Mouse (Mus musculus) adrenal gland, adult 8-10 months (tissue): ENCODE results near the gene Hexa. TPM values are rescaled to one million over a fixed set of nuclear protein-coding genes. Genes with fewer than 3 reads are reported as not detected.

Source experiments
- DNase-seq: peaks from one replicate; pipeline ENCODE4 v3.0.0; 2022
- total RNA-seq, 4 experiments: library from RNA; stranded (reverse); gene quantifications; 2 replicates each; pipeline ENCODE4 v1.2.4; 2022

Gene Hexa
- total RNA-seq = 100 to 1,000 TPM; 125 to 176 (median 142) TPM

DNA sequence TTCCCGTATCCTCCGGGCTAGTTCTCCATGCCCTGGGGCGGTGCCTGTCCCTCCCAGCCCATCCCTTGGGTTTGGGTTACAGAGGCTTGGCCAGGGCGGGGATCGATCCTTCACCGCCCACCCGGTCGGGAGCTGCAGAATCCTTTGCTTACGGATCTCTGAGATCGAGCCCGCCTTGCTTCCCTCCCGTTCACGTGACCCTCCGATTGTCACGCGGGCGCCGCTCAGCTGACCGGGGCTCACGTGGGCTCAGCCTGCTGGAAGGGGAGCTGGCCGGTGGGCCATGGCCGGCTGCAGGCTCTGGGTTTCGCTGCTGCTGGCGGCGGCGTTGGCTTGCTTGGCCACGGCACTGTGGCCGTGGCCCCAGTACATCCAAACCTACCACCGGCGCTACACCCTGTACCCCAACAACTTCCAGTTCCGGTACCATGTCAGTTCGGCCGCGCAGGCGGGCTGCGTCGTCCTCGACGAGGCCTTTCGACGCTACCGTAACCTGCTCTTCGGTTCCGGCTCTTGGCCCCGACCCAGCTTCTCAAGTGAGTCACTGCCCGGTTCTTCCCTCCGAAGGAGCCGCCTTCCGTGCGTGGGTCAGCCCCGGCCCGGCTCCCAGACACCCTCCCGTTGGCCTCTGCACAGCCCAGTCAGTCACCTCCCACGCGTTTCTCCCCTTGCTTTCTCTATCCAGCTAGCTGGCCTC is at the start of gene Hexa, which contains the start of gene Tmem202:
Gene Hexa (plus strand): TSS at position 100 of the 697 bp plus-strand sequence.
Gene Tmem202 (minus strand): TSS at position 407 of the 697 bp plus-strand sequence.
- DNase-seq = peak; percentile 83

DNA sequence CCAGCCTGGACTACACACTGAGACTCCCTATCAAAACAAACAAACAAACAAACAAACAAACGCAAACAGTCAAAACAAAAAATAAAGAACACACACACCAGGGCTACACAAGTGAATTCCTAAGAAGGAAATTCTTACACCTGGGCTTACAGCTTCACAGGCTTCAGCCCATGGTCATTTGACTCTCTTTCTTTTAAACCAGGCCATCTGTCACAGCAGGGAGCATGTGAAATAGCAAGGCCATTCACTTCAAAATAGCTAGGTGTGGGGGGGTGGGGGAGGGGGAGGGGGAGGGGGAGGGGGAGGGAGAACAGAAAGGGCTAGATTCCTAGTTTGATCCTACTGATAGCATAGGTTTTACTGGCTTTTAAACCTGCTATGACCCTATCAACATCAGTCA is 31.2 kb upstream of the Hexa start:
- DNase-seq = no peak

DNA sequence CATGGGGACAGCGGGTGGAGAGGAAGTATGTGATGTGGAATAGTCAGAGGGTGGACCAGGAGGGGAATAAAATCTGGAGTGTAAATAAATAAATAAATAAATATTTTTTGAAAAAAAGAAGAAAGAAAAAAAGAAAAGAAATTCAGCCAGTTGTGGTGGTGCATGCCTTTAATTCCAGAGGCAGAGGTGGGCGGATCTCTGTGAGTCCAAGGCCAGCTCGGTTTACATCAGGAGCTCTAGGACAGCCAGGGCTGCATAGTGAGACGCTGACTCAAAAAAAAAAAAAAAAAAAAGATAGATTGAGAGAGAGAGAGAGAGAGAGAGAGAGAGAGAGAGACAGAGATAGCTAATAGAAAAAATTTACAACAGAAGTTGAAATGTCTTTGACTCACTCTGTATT is 27.0 kb upstream of the Hexa start:
- DNase-seq = no peak

DNA sequence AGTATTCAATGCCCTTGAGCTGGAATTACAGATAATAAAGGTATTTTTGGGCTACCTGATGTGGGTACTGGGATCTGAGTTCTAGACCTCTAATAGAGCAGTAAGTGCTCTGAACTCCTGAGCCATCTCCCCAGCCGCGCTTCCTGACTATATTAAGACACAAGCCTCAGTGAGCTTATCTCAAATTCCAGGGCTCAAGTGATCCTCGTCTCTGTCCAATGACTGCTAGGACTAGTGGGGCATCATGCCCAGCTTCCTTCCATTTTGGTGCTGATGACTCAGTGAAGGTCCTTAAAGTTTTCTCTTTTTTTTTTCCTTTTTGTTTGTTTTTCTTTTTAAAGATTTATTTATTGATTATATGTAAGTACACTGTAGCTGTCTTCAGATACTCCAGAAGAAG is 24.3 kb upstream of the Hexa start:
- no peak for DNase-seq

DNA sequence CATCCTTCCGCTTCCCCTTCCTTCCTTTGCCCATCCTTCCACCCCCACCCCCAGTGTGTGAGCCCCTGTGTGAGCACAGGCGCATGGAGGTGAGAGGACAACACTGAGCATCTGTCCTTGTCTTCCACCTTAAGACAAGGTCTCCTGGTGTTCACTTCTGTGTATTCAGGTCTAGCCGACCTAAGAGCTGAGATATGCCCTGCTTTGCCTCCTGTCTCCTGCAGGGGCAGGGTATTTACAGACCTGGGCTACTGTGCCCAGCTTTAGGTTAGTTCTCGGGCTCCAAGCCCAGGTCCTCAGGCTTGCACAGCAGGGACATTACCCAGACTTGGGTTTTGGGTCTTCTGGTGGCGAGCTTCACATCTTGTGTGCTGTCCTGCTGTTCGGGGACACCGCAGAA is 22.2 kb upstream of the Hexa start:
- DNase-seq = no peak

DNA sequence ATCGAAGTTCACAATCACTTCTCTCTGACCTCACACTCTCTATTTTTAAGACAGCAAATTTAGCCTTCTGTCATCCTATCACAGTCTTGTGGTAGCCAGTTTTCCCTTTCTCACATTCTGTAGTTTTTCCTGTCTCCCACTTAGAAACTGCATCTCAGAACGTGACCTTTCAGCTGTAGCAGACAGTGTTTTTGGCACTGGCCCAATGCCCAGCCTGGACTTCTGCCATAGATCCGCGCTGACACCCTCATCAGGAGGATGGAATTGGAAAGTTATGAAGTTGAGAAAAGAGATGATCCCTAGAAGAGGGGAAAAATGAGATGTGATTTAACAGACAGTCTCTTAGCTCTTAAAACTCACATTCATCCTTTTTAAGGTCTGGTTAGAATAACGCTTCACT is 20.4 kb upstream of the Hexa start:
- peak; percentile 34 for DNase-seq

DNA sequence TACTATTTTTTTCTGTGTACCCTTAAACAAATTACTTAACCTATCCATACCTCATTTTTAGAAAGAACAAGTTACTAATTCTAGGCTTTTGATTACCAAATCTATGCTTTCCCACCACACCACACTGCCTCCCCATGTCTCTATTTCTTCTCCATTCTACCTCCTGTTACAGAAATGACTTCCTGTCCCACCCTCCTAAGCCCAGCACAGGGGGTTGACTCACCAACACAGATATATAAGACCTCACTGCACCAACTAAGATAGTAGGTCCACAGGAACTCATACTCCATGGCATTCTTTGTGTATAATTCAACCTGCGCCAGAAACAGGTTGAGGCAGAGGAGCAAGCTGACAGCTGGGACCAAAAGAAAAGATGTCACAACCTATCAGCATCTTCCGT is 19.9 kb upstream of the Hexa start:
- DNase-seq = no peak

DNA sequence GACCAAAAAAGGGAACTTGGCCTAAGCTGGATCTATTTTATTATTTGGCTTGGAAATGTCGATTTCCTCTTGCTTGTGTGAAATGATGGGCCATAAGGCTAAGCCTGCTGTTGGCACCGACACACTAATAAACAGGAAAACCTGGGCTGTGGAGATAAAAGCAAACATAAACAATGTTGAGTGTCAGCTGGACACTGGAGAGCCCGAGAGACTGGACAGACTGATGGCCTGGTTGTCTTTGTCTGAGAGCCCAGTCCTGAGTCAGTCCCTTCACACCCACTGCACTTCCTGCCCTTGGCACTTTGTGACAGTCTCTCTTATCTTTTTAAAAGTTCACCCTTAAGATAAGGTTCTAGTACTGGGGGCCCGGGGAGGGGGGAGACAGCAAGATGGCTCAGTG is 16.4 kb upstream of the Hexa start:
- peak; percentile 42 for DNase-seq

DNA sequence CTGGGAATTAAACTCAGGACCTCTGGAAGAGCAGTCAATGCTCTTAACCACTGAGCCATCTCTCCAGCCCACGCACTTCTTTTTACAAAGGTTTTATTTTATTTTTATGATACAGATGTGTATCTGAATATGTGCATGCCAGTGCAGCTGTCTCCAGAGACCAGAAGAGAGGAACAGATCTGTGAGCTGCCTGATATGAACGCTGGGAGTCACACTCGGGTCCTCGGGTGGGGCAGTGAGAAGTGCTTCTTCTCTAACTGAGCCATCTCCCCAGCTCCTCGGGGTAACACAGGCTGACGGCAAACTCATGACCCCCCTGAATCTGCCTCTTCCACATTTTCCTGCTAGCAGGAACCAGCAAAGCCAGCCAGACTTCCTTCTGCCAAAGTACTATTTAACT is 12.6 kb upstream of the Hexa start:
- DNase-seq = no peak

DNA sequence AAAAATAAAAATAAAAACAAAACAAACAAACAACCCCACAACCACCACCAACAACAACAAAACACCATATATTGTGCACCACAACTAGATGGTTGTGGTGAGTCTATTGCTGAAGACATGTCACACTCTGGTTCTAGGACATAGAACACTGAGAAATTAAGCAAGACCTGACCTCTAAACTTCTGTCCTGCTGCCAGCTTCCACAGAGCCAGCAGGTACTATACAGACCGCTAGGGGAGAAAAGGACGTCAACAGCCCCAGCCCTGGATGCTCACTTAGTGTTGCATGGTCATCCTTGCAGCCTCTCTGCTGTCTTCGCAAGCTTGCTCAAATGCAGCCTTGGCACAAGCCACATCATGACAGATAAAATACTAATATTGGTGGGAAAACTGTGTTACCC is 11.8 kb upstream of the Hexa start:
- no peak for DNase-seq

DNA sequence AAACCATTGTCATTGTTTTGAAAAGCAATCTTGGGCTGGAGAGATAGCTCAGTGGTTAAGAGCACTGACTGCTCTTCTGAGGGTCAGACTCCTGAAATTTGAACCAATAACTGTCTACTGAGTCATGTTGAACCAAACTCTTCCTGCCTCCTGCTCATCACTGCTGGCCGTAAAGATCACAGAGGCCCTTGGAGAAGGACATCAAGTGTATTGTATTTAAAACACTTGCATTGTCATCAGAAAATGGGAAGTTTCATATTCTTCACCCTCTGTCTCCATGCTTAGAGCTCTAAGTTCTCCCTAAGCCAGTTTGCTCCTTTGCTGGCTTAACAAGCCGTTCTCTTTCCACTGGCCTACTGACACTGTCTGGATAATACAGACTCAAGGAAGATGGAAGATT is 11.1 kb upstream of the Hexa start:
- no peak for DNase-seq

DNA sequence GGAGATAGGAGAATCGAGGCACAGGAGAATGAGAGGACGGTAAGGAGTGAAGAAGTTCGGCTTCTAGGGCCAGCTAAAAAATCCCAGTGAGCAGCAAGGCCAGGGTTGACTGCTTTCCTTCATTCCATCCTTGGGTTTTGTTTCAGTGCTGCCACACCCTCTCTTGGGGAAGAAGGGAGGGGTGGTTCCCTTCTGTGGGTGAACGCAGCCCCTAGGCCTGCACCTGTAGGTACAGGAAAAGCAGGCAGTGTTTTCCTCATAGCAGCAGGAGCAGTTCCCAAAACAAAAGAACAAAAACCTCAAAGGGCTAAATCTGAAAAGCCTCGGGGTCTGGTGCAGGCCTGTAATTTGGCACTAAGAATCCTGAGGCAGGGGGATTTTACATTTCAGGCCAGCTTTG is 7.7 kb upstream of the Hexa start:
- DNase-seq = no peak

DNA sequence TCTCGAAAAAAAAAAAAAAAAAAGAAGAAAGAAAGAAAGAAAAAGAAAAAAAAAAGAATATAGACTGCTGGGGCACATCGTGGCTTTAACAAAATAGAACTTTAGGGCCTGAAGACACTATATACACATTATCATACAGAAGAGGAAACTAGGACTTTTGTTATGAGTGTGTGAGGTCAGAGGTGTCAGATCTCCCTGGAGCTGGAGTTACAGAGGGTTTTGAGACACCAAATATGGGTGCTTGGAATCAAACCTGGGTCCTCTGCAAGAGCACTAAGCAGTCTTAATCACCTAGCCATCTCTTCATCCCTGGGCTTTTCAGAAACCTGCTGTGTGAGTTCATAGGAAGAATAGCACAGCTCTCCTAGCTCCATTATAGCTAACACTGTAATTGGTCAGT is 5.9 kb upstream of the Hexa start:
- no peak for DNase-seq

DNA sequence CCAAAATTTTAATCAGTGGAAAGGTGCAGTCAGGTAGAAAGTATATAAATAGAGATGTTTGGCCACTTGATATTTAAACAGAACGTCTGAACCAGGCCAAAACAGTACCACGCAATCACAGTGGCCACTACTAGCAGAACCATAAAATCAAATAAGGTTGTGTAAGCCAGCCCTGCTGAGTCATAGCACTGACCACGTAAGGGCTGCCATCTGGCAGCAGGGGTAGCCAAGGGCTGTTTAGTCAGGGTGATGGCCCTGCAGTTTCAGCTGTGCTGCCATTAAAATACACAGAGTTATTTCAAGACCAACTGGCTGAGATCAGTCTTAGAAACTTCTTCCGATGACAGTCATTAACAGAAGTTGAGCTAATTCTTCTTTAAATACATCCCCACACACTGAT is 5.5 kb upstream of the Hexa start:
- DNase-seq = peak; percentile 80

DNA sequence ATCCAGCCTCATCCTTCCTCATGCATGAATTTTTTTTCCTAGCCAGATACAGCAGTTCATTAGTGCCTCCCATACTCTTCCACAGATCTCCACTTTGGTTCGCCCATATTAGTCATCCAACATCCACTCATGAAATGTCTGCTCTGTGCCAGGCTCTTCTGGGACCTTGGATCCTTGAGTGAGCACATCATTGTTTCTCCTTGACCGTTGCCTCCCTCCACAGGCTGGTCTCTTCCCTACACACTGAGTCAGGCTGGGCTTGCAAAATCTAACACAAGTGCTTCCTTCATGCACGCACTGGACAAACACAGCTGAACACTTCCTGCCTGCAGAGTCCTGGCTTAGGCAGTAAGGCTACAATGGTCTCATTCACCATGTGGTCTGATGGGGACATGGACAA is 1.7 kb upstream of the Hexa start:
- peak; percentile 84 for DNase-seq

DNA sequence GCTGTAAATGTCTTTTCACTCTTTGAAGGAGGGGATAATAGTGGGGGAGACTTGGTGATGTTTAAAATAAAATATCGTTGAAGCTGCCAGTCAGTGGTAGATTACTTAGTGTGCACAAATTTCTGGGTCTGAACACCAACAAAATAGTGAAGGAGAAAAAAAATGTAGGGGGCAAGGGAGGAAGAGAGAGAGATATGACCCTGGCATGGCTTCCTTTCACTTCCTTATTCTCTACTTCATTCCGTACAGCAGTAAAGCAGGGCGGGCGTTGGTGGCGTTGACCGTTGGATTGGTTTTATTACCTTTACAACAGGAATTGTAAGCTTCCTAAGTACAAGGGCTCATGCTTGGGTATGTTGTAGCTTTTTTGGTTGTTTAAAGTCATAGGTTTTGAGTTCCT is 2.3 kb downstream of the Hexa start:
- DNase-seq = no peak

DNA sequence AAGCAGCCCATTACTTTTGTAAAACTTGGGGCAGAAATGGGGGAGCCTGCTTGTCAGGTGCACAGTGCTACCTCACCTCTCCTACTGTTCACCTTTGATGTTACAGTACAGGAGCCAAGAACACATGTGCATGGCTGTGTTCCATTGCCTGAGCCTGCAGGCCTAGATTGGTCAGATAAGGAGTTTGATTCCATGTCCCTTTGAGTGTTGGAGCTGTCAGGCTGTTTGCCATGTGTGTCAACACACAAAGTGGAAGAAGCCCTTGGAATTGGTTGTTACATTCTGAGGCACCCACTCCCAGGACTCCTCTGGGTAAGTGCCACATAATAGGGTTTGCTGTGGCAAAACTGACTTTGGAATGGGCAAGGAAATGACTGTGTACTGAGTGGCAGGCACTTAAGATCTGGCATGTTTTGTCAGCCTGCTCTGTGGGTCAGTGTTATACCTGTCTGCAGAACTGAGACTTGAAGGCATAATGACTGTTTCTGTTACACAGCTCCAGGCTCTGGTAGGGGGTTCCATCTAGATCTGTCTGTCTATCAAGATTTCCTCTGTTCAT is 3.5 kb downstream of the Hexa start:
- no peak for DNase-seq

DNA sequence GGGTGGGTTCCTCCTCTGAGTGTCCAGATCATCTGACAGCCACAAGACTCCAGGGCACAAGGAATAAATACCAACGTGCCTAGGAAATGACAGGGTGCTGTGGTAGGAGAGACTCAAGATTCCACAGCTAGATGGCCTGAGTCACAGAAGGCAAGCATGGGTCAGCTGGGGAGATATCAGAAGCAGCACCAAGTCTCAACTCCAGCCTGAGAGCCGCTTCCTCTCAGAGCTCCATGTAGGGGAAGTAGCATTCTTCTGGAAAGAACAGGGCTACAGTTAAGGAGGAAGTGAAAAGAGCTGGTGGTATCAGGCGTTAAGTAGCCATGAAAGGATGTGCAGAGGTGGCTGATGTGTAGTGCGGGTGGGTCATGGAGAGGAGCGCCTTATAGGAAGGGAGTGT is 5.4 kb downstream of the Hexa start:
- no peak for DNase-seq

DNA sequence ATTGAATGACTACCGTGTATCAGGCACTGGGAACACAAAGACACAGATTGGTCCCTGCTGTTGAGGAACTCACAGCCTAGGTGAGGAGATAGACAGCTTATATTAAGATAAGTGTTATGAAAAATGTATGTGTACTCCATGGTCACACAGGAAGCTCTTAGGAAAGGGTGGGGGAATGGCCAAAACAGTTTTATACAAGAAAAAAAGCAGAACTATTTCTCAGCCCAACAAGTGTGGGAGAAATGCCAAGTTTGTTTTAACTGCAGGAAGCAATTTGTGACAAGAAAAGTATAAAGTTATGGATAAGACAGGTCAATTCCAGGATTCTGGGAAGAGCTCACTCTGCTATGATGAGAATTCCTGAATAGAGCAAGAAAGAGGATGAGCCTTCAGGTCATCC is 8.5 kb downstream of the Hexa start:
- DNase-seq = no peak

DNA sequence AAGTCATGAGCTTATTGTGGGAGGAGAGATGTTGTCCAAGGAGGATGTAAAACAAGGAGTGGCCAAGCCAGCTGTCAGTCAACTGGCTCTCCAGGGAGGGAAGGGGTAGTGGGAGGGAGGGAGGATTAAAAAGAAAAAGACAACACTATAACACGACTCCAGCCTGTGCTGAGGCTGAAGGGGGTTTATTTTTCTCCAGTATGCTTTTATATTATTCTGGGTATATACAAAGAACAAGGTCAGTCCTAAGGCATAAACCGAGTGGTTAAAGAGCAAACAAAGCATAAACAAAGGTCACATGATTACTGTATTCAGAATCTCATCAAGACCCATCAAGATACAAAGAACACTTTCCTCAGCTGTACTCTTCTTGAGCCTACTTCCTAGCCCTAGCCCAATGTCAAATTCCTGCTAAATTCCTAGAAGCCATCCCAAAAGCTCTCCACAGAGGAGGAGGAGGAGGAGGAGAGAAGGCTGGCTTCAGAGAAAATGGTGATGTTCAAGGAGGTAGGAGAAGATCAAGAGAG is 9.7 kb downstream of the Hexa start:
- DNase-seq = no peak

DNA sequence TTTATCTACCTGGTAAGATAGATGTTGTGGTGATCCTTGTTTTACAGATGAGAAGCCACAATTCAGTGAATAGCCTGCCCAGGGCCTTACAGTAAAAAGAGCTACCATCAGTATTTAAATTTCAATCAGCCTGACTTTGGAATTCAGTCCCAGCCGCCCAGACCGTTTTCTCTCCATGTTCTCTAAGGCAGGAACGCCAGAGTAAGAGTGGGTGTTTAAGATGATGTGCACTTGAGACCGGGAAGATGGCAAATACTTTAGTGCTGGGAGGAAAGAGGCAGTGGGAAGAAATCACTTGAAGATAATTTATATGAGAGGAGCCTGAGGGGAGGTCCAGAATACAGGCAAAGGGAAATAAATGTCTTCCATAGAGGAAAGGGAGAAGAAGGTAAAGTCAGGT is 10.7 kb downstream of the Hexa start:
- DNase-seq = no peak

DNA sequence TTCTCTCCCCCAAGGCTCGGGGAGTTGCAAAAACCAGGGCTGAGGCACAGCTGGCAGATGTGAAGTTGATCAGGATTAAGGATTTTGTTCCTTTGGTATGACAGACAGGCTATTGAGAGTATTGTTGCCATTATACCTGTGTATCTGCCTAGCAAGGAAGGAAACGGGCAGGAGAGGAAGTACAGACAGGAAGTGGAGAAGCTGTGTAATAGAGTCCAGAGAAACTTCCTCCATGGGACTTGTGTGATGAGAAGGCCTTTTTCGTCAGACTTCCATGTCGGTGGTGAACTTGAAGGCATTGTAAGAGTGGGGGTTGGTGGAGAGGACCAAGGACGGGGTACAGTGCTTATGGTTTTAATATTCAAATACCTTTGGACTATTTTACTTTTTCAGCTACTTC is 11.7 kb downstream of the Hexa start:
- DNase-seq = no peak

DNA sequence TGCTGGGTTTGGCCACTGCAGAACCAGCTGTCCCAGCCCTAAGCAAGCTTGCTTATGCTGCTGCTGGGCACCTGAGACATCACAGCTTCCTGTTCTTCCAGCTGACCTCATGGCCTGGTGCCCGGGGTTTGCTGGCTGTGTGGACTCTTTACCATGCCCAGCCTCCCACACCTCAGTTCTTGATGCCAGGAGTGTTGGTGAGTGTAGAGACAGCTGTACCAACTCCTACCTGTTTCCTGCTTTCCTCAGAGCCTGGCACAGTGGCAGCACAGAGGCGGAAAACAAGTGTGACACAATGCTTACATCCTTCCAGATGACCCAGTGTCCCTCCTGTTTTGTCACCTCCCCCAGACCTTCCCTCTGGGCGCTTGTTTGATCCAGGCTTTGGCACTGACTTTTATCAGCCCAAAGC is 12.3 kb downstream of the Hexa start:
- DNase-seq = peak; percentile 23

DNA sequence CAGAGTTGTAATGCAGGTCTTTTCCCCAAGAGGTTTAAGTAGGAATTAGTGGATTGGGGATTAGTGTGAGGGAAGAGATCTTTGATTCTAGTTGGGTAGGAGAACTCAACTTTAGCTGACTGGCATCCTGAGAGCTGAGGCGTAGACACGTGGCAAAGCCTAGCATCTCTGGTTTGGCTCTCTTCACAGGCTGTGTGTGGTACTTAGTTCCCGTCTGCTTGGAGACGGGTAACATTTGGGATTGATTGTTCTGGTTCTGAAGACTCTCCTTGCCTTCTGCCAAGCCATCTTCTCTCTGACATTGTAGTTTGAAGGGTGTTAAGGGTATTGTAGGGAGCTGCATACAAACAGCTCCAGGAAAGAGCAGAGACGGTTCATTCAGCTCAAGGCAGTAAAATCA is 13.3 kb downstream of the Hexa start:
- no peak for DNase-seq

DNA sequence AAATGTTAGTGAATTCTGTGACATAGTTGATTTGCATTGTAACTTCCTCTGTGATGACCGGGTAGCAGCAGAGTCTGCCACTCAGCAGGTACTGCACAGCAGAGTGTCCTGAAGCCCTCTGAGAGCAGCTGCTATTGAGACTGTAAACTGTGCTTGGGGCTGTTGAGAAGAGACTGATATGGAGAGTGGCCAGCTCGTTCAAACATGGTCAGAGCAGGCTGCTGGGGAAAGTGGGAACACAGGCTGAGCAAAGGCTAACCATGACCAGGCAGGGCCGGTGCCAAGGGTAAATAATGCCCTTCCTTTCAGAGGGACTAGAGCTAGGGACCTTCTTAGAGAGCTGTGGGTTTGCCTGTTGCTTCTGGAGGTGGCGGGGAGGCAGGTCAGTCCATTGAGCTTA is 14.4 kb downstream of the Hexa start:
- no peak for DNase-seq
